Mouse (Mus musculus): ENCODE data around the gene Gnai1.
"Not testable (repeated sequence)": the region's sequence is repeated elsewhere in the genome, so short reads cannot be mapped to it uniquely, and the experiment has no call there.

Gnai1 gene

GRCm38 (mm10) chr5:18360281-18360819 is at the start of gene Gnai1:
Gene Gnai1, minus strand, starts transcription at chr5:18360355.
- DNase-seq (ENCODE audit: low spot score in 2 of 2): peak; percentile 41 to 64

- no peak for DNase-seq (ENCODE audit: low spot score in 2 of 2)
Observed at GRCm38 (mm10) chr5:18367864-18368263, 7.7 kb upstream of the Gnai1 start.

DNA sequence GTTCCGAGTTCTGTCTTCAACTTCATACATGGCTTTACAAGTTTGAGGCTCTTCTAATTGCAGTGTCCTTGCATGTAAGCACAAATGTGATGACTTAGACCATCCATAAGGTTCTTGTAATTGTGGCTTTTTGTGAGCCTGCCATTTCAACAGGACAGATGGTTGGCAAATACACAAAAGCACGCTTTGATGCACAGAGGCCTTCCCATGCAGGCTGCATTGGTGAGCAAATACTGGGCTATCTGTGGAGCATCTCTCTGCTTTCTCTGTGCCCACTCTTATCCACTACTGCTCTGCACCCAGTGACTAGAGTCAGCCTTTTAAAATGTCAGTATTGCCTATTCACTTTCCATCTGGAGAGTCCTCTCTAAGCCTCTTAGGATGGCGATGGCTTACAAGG is 5.3 kb upstream of the Gnai1 start:
- no peak for DNase-seq (ENCODE audit: low spot score in 2 of 2)

- no peak for DNase-seq (ENCODE audit: low spot score in 2 of 2)
Observed at GRCm38 (mm10) chr5:18360956-18361355, 801 bp upstream of the Gnai1 start.

DNA sequence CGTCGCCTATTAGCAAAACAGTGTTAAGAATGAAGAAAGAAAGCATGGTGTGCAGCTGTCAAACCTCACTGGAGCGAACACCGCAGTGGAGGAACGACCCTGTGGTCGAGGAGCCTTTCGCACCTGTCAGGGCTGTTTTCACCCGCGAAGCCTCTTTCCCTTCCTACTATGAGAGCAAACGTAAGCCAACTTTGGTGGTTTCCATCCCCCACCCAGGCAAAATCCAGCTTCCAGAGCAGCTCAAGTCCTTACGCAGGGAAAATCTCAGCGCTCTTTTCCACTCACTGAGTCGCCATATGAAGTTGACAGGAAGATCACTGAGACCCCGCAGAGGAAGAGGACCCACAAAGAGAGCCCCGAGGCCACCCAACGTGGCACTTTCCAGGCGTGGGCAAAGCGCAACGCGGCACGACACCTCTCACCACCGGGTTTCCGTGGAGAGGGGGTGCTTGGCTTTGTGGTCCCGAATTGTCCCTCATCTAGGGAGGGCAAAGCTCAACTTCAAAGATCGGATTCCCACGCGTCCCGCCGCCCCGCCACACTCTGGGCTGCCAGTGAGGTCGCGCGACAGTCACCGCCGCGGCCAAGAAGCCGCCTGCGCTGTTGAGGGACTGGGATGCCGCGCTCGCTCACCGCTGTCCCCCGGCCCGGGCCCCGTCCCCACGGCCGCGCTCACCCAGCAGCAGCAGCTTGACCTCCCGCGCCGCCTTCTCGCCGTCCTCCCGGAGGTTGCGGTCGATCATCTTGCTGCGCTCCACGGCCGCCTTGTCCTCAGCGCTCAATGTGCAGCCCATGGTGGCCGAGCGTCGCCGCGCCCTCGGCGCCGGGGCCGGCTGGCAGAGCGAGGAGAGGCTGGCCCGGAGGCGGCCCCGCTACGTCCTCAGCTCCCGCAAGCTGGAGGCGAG is 527 bp downstream of the Gnai1 start:
- peak; percentile 23 to 41 for DNase-seq (ENCODE audit: low spot score in 2 of 2)

GRCm38 (mm10) chr5:18358778-18359177 is 1.4 kb downstream of the Gnai1 start:
- no peak for DNase-seq (ENCODE audit: low spot score in 2 of 2)

DNA sequence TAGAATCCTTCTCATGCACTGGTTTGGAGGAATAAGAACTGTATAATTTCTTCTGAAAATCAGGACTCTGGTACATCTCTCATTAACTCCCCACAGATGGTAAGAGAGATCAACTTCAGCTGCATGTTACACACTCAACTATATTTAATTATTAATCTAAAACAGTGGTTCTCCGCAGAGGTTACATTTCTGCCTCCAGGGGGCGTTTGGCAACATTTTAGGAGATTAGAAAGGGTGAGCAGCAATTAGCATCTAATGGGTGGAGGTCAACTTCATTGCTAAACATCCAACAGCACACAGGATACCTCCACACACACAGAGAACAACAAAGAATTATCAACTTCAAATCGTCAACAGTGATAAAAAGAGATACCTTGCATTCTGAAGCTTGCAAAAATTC is 2.0 kb downstream of the Gnai1 start:
- peak; percentile 25 to 44 for DNase-seq (ENCODE audit: low spot score in 2 of 2)

- DNase-seq (ENCODE audit: low spot score in 2 of 2): no peak
Observed at GRCm38 (mm10) chr5:18347297-18347696, 12.9 kb downstream of the Gnai1 start.

DNA sequence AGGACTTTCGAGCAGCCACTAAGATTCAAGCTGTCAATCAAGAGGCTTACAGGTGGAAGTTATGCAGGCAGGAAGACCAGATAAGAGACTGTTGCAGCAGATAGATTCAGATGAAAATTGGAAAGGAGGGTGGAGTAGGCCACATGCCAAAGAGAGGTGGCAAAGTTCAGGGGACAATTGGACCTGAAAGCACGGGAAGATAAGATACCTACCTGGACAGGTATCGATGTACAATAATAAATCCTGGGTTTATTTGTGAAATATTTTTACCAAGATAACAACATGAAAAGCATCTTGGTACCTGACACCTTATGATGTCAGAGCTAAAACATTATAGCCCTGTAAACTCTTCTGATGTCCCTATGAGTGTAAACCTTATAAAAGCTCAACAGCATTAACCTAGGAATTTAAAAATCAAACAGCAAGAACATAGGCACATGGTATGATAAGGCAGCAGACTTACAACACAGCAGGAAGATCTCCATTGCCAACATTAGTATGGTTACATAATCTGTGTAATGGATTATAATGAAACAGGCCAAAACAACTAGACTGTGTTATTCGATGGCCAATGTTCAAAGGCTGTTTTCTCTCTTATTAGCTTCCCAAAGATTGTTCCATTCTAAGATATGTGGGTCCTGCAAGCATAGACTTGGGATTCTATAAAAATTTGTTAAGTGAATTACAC is 16.6 kb downstream of the Gnai1 start:
- no peak for DNase-seq (ENCODE audit: low spot score in 2 of 2)

GRCm38 (mm10) chr5:18342765-18343454 is 17.2 kb downstream of the Gnai1 start:
- no peak for DNase-seq (ENCODE audit: low spot score in 2 of 2)

GRCm38 (mm10) chr5:18341876-18342275 is 18.3 kb downstream of the Gnai1 start:
- not testable (repeated sequence) for DNase-seq (ENCODE audit: low spot score in 2 of 2)

DNA sequence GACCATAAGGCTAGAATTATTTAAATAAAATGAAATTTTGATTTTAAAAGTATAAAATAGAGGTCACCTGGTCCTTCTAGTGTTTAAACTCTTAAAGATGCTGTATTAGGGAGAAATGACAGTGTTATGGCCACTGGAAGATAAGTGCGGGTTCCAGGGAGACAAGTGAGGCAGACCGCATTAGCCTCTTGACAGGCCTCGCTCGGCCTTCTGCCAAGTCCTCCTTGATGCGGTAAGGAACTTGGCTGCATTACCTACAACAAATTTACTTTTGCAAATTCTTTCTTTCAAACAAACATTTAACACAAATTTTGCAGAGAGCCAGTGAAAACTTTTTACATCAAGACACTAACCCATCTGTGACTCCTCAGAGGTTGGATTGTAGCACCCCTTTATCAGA is 27.9 kb downstream of the Gnai1 start:
- DNase-seq (ENCODE audit: low spot score in 2 of 2): no peak

DNA sequence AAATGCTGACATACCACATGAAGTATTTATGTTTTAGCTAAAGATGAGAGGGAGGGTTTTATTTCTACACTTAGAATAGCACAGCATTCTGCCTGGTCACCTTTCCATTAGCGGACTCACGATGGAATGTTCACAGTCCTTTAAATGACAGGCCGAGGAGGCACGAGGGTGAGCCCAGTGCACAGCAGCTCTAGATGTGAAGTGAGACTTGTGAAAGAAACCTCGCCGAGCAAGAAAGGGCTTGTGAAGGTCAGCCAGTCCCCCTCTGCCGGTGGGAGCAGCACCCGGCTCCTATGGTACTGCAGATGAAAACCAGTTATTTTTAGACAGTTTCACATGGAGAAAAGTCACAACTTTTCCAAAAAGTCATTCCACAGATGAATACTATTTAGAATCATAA is 29.4 kb downstream of the Gnai1 start:
- no peak for DNase-seq (ENCODE audit: low spot score in 2 of 2)

DNA sequence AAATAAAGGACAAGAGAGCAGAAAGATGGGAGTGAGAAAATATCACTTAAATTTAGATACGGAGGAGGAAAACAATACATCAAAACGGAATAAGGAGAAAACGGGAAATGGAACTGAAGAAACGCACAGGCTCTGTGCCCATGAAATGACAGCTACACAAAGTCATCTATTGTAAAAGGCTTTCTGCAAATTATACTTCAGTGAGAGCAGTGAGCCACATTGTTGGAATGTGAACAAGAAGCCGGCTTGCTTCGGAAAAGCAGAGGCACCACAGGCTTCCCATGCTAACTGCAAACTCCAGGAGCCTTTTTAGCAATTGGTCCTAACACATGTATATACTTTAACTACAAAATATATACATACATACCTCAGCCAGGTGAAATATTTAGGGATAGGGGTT is 34.0 kb downstream of the Gnai1 start:
- no peak for DNase-seq (ENCODE audit: low spot score in 2 of 2)

- DNase-seq (ENCODE audit: low spot score in 2 of 2): no peak
Observed at GRCm38 (mm10) chr5:18323534-18323933, 36.6 kb downstream of the Gnai1 start.

DNA sequence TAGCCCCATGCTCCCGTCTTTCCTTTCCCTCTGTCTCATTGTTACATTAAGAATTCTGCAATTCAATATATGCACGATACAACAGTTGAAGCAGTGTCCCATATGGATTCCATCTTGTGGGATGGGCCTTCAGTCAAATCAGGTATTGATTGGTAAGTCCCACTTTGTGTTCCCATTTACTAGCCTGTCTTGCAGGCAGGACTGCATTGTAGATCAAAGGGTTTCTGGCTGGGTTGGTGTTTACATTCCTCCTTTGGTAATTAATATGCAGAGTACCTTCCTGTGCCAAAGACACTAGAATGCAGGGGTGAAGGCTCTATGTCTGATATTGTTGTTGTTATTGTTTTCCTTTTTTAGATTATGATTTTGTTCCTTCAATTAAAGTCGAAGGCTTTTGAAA is 38.5 kb downstream of the Gnai1 start:
- DNase-seq (ENCODE audit: low spot score in 2 of 2): no peak

- no peak for DNase-seq (ENCODE audit: low spot score in 2 of 2)
Observed at GRCm38 (mm10) chr5:18318846-18319245, 41.3 kb downstream of the Gnai1 start.

DNA sequence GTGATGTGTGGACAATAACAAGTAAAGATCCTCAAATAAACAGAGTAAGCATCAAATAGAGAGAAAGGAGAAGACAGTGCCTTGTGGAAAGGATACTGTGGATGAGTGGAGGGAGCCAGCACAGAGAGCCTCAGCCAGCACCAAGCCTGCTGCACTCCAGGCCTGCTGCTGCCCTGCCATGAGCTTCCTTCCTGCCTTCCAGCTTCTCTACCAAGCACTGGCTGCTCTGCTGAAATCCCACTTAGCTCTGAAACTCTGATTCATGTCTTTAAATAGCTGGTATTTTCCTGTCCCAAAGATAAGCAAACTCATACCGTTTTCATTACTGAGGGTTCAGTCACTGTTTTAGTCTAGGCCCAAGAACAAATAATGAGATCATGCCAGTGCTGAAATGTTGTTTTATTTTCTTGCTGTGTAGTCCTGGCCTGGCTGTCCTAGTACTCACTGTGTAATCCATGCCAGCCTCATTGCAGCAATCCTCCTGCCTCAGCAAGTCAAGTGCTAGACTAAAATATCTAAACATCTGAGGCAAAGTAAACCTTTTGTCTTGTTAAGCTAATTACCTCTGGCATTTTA is 52.8 kb downstream of the Gnai1 start:
- no peak for DNase-seq (ENCODE audit: low spot score in 2 of 2)

- DNase-seq (ENCODE audit: low spot score in 2 of 2): no peak
Observed at GRCm38 (mm10) chr5:18296584-18296983, 63.6 kb downstream of the Gnai1 start.

- DNase-seq (ENCODE audit: low spot score in 2 of 2): no peak
Observed at GRCm38 (mm10) chr5:18292744-18293143, 67.4 kb downstream of the Gnai1 start.

DNA sequence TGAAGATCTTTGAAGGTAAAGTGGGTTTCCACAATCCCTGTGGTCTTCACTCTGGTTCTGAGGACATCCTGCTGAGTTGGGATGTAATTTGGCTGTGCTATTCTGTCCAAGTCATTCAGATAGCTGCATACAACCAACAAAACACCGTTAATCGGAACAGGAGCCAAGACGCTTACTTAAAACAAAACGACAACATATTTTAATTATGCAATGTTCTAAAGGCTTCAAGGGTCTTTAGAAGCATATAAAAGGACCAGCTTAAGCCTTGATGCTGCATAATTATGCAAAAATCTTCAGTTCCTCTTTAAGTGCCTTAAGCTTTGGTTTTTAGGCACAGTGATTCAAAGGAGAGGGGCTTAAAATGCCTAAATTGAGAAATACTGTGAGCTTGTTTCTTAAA is 70.6 kb downstream of the Gnai1 start:
- no peak for DNase-seq (ENCODE audit: low spot score in 2 of 2)

GRCm38 (mm10) chr5:18288694-18289093 is 71.5 kb downstream of the Gnai1 start:
- no peak for DNase-seq (ENCODE audit: low spot score in 2 of 2)

Data from urinary bladder, postnatal 36 days (tissue).